Mouse (Mus musculus): ENCODE measurements around the gene Frem1. TPM values are rescaled to one million over a fixed set of nuclear protein-coding genes. Genes with fewer than 3 reads are reported as not detected.

Frem1 gene
- total RNA-seq, 2 experiments from 2014 or later = not detected

GRCm38 (mm10) chr4:83032780-83033179 is 19.4 kb downstream of the Frem1 start:
- ATAC-seq (replicated peaks; ENCODE audit: low FRiP score, poor library complexity, severe bottlenecking) = no peak

- no peak for ATAC-seq (replicated peaks; ENCODE audit: low FRiP score, poor library complexity, severe bottlenecking)
These were observed 20.5 kb downstream of the Frem1 start for GRCm38 (mm10) chr4:83031591-83031990.

GRCm38 (mm10) chr4:83030097-83030496 is 22.0 kb downstream of the Frem1 start:
- ATAC-seq (replicated peaks; ENCODE audit: low FRiP score, poor library complexity, severe bottlenecking) = no peak

GRCm38 (mm10) chr4:83020759-83021555 is 31.2 kb downstream of the Frem1 start:
- ATAC-seq (replicated peaks; ENCODE audit: low FRiP score, poor library complexity, severe bottlenecking) = no peak

GRCm38 (mm10) chr4:83018111-83019105 is 33.7 kb downstream of the Frem1 start:
- ATAC-seq (replicated peaks; ENCODE audit: low FRiP score, poor library complexity, severe bottlenecking) = no peak

- no peak for ATAC-seq (replicated peaks; ENCODE audit: low FRiP score, poor library complexity, severe bottlenecking)
These were observed 37.6 kb downstream of the Frem1 start for GRCm38 (mm10) chr4:83014538-83014937.

- no peak for ATAC-seq (replicated peaks; ENCODE audit: low FRiP score, poor library complexity, severe bottlenecking)
These were observed 48.1 kb downstream of the Frem1 start for GRCm38 (mm10) chr4:83004086-83004485.

- no peak for ATAC-seq (replicated peaks; ENCODE audit: low FRiP score, poor library complexity, severe bottlenecking)
These were observed 60.1 kb downstream of the Frem1 start for GRCm38 (mm10) chr4:82992042-82992441.

GRCm38 (mm10) chr4:82990973-82991695 is 61.0 kb downstream of the Frem1 start:
- no peak for ATAC-seq (replicated peaks; ENCODE audit: low FRiP score, poor library complexity, severe bottlenecking)

GRCm38 (mm10) chr4:82972381-82972780 is 79.8 kb downstream of the Frem1 start:
- no peak for ATAC-seq (replicated peaks; ENCODE audit: low FRiP score, poor library complexity, severe bottlenecking)

GRCm38 (mm10) chr4:82970901-82971648 is 81.1 kb downstream of the Frem1 start:
- no peak for ATAC-seq (replicated peaks; ENCODE audit: low FRiP score, poor library complexity, severe bottlenecking)

- no peak for ATAC-seq (replicated peaks; ENCODE audit: low FRiP score, poor library complexity, severe bottlenecking)
These were observed 91.1 kb downstream of the Frem1 start for GRCm38 (mm10) chr4:82961024-82961423.

- no peak for ATAC-seq (replicated peaks; ENCODE audit: low FRiP score, poor library complexity, severe bottlenecking)
These were observed 94.2 kb downstream of the Frem1 start for GRCm38 (mm10) chr4:82957827-82958538.

- ATAC-seq (replicated peaks; ENCODE audit: low FRiP score, poor library complexity, severe bottlenecking) = no peak
These were observed 98.1 kb downstream of the Frem1 start for GRCm38 (mm10) chr4:82953992-82954391.

- ATAC-seq (replicated peaks; ENCODE audit: low FRiP score, poor library complexity, severe bottlenecking) = no peak
These were observed 102.6 kb downstream of the Frem1 start for GRCm38 (mm10) chr4:82949511-82949910.

- ATAC-seq (replicated peaks; ENCODE audit: low FRiP score, poor library complexity, severe bottlenecking) = no peak
These were observed 105.4 kb downstream of the Frem1 start for GRCm38 (mm10) chr4:82946721-82947120.

GRCm38 (mm10) chr4:82946276-82946612 is 105.9 kb downstream of the Frem1 start:
- ATAC-seq (replicated peaks; ENCODE audit: low FRiP score, poor library complexity, severe bottlenecking) = no peak

GRCm38 (mm10) chr4:82945572-82946275 is 106.4 kb downstream of the Frem1 start:
- no peak for ATAC-seq (replicated peaks; ENCODE audit: low FRiP score, poor library complexity, severe bottlenecking)
